Mouse (Mus musculus) limb, embryonic 13.5 days (tissue): ENCODE data around the gene Msi1. TPM values are rescaled to one million over a fixed set of nuclear protein-coding genes. Genes with fewer than 3 reads are reported as not detected.

Source experiments
- ATAC-seq: fragments of 200-750 bp; cut with Nextera tagmentation; 2 replicates; pipeline ENCODE4 v1.8.0; 2017; ENCODE audit warnings: low read depth, moderate number of reproducible peaks, moderate TSS enrichment; ENCODE audit not compliant: low FRiP score
- H3K27ac ChIP-seq: fragments of 300-500 bp; sonication (generic); 2 replicates; pipeline ENCODE4 v1.5.1; 2015; ENCODE audit warnings: inconsistent platforms, mild to moderate bottlenecking, moderate library complexity
- H3K27me3 ChIP-seq: fragments of 300-500 bp; sonication (generic); 2 replicates; pipeline ENCODE4 v1.6.1; 2015; ENCODE audit warnings: mild to moderate bottlenecking, inconsistent platforms
- H3K36me3 ChIP-seq: fragments of 300-500 bp; sonication (generic); 2 replicates; pipeline ENCODE4 v1.6.1; 2015; ENCODE audit warnings: inconsistent platforms, mild to moderate bottlenecking, moderate library complexity
- H3K4me1 ChIP-seq: fragments of 300-500 bp; sonication (generic); 2 replicates; pipeline ENCODE4 v1.6.1; 2015; ENCODE audit warnings: inconsistent platforms
- H3K4me2 ChIP-seq: fragments of 300-500 bp; sonication (generic); replicated peaks from 2 replicates; pipeline ENCODE4 v1.6.1; 2015; ENCODE audit warnings: inconsistent platforms, mild to moderate bottlenecking, moderate library complexity
- H3K4me3 ChIP-seq: fragments of 300-500 bp; sonication (generic); 2 replicates; pipeline ENCODE4 v1.5.1; 2015; ENCODE audit warnings: moderate library complexity, mild to moderate bottlenecking, inconsistent platforms
- H3K9ac ChIP-seq: fragments of 300-500 bp; sonication (generic); 2 replicates; pipeline ENCODE4 v1.6.1; 2015; ENCODE audit warnings: mild to moderate bottlenecking, inconsistent platforms
- H3K9me3 ChIP-seq: fragments of 300-500 bp; sonication (generic); 2 replicates; pipeline ENCODE4 v1.6.1; 2016; ENCODE audit warnings: inconsistent platforms
- WGBS: fragments of 180-500 bp; shearing (Covaris S2); methylation state at CpG from one replicate; pipeline ENCODE4 v1.1.7; 2015; 5-methylcytosine and 5-hydroxymethylcytosine counted together
- polyA plus RNA-seq: library from polyadenylated mRNA; unstranded; fragments of >200 nt; fragmentation: Nextera tagmentation; extraction: Ambion mirVana; gene quantifications from 2 replicates; pipeline ENCODE4 v1.2.1, GENCODE M21; 2015

Gene Msi1
- 18.2 and 18.4 TPM in 2 replicates for polyA plus RNA-seq

DNA sequence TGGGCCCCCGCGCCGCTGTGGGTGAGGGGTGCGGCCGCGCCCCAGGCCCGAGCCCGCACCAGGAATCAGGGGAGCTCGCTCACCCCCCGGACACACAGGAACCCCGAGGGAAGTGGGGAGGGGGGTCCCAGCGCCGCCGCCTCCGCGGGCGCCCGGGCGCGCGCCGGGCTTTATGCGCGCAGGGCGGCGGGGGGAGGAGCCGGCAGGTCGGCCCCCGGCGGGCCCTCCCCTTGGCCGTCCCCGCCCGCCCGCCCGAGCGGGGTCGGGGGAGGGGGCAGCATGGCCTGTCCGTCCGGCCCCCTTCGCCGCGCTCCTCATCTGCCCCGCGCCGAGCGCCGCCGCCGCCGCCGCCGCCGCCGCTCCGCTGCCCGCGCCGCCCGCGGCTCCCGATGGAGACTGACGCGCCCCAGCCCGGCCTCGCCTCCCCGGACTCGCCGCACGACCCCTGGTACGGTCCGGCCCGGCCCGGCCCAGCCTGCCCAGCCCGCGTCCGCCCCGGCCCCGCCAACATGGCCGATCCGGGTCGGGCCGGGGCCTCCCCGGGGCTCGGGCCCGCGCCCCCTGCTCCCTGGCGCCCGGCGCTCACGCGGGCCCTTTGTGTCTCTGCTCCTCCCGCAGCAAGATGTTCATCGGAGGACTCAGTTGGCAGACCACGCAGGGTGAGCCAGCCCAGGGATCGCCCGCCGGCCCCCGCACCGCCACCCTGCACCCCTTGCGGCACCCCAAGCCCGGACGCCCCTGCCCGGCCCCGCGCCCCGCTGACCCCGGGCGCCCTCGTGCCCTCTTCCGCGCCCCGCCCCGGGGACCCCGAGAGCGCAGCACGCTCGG lies at the start of gene Msi1:
Msi1 (plus strand) TSS at position 241 of the 828 bp plus-strand sequence.
- peak; percentile 76 for ATAC-seq
- peak within 1 kb of the TSS; percentile 98 for H3K9ac ChIP-seq
- peak within 1 kb of the TSS; percentile 96 for H3K4me2 ChIP-seq
- H3K4me3 ChIP-seq = peak within 1 kb of the TSS; percentile 96
- H3K27ac ChIP-seq = peak within 1 kb of the TSS; percentile 74; the same call in 1 of the 2 replicates
- H3K27me3 ChIP-seq = no peaks in the 10 kb centered on the region; the same call in 1 of the 2 replicates
- under 1% methylated on average over 40 of the region's 117 CpGs for WGBS
- H3K9me3 ChIP-seq = no peaks in the 10 kb centered on the region
- peaks cover 51% of the 10 kb centered on the region for H3K4me1 ChIP-seq
- peaks cover 12% of the 10 kb centered on the region for H3K36me3 ChIP-seq

DNA sequence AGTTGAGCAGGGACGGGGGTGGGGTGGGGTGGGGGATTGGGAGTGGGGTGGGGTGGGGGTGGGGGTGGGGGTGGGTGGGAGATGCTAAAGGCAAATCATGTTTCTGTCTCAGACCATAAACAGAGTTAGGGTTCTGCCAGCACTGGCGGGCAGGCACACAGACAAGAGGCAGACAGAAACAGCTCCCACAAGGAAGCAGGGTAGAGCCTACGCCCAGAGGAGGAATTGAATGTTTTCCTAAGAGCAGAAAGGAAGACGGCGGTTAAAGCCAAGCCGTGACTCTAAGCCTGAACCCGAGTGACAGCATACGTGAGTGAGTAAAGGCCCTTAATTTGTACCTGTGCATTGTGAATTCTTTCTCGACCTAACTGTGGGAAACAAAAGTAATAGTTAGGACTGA lies 37.5 kb upstream of the Msi1 start:
- Histone ChIP-seq H3K9ac (no peak overlapping the region), H3K27ac (no peak overlapping the region), H3K36me3 (no peaks in the 10 kb centered on the region), H3K4me3 (no peak overlapping the region), H3K4me1 (peaks cover 7% of the 10 kb centered on the region), H3K9me3 (no peaks in the 10 kb centered on the region), H3K4me2 (no peak overlapping the region), H3K27me3 (peaks cover 6% of the 10 kb centered on the region)
- no peak for ATAC-seq
- whole genome bisulfite sequencing = 37% methylated on average over 9 of the region's 9 CpGs

DNA sequence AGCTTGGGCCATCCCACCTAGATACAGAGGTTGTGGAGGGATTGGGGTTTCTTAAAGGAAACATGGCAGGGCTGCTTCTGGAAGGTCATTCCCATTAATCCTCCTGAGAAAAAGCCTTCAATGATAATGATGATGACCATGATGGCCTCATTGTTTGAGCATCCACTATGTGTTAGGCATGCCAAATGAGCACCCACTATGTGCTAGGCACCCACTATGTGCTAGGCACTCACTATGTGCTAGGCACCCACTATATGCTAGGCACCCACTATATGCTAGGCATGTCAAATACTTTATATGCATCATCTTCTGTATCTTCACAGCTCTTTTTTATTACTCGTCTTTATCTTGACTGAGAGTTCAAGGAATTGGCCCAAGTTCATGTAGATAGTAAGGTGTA lies 36.4 kb upstream of the Msi1 start:
- Histone ChIP-seq H3K9me3 (no peaks in the 10 kb centered on the region), H3K9ac (no peak overlapping the region), H3K4me2 (no peak overlapping the region), H3K4me3 (no peak overlapping the region), H3K27ac (no peak overlapping the region), H3K4me1 (peaks cover 7% of the 10 kb centered on the region), H3K36me3 (no peaks in the 10 kb centered on the region), H3K27me3 (peaks cover 6% of the 10 kb centered on the region)
- 93% methylated on average over 1 of the region's 1 CpGs for WGBS
- no peak for ATAC-seq

DNA sequence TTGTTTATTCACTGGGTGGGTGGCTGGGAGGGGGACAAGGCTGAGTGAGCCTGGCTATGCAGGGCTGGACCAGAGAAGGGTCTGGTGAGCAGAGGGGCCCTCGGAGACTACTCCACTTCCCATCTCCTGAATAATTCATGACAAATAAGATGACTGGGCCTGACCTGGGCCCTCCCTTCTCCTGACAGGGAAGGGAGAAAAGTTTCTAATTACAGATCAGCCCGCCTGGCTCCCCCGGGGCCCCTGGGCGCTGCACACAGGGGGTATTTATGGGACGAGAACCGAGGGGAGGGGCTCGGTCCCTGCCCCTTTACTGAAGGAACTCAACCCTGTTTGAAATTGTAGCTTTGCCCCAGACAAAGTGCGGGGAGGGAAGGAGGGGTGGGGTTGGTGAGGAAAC lies 35.2 kb upstream of the Msi1 start:
- 0 out of 2 replicates have a peak, but pooled peaks have one; percentile 13 for ATAC-seq
- Histone ChIP-seq H3K27ac (no peak overlapping the region), H3K9ac (no peak overlapping the region), H3K4me1 (peaks cover 15% of the 10 kb centered on the region), H3K4me2 (0 out of 2 replicates have a peak overlapping the region, but pooled peaks have one; percentile 12), H3K9me3 (no peaks in the 10 kb centered on the region), H3K4me3 (no peak overlapping the region), H3K36me3 (no peaks in the 10 kb centered on the region), H3K27me3 (peaks cover 6% of the 10 kb centered on the region)
- 5% methylated on average over 8 of the region's 8 CpGs for WGBS

DNA sequence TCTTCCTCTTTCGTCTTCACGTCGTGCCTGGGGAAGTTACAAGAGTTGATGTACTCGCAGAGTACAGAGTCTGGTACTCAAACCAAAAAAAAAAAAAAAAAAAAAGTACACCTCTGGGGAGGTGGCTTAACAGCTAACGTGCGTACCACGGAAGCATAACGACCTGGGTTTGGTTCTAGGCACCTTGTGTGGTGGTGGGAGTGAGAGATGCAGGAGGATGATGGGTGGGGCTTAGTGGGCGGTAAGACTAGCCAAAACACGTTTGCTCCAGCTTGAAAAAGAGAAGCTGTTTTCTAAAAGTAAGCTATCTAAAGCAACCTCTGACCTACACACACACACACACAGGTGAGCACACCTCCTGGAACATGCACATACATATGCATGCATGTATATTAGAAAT lies 34.6 kb upstream of the Msi1 start:
- H3K27ac ChIP-seq = no peak overlapping the region
- H3K27me3 ChIP-seq = peaks cover 6% of the 10 kb centered on the region
- H3K9ac ChIP-seq = no peak overlapping the region
- peaks cover 15% of the 10 kb centered on the region for H3K4me1 ChIP-seq
- H3K36me3 ChIP-seq = no peaks in the 10 kb centered on the region
- ATAC-seq = no peak
- no peak overlapping the region for H3K4me2 ChIP-seq
- WGBS = 21% methylated on average over 10 of the region's 10 CpGs
- H3K9me3 ChIP-seq = no peaks in the 10 kb centered on the region
- no peak overlapping the region for H3K4me3 ChIP-seq

DNA sequence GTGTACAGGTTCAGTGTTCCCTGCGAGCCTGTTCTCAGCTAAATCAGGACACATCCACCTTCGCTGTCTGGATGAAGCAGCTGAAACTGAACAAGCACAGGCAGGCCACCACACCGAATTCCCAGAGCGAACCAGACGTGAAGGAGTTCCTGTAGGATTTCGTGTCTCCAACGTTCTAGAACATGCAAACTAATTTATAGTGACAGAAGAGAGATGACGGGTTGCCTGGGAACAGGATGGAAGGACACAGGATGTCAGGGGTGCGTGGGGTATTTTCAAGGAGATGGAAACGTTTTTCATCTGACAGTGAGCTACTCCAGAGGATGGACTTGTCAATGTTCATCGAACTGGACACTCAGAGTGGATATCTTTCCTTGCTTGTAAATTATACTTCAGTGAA lies 32.7 kb upstream of the Msi1 start:
- no peak for ATAC-seq
- 70% methylated on average over 11 of the region's 11 CpGs for WGBS
- Histone ChIP-seq H3K9ac (no peak overlapping the region), H3K9me3 (no peaks in the 10 kb centered on the region), H3K4me3 (no peak overlapping the region), H3K27ac (no peak overlapping the region), H3K4me2 (no peak overlapping the region), H3K36me3 (no peaks in the 10 kb centered on the region), H3K27me3 (peaks cover 6% of the 10 kb centered on the region), H3K4me1 (peaks cover 15% of the 10 kb centered on the region)

DNA sequence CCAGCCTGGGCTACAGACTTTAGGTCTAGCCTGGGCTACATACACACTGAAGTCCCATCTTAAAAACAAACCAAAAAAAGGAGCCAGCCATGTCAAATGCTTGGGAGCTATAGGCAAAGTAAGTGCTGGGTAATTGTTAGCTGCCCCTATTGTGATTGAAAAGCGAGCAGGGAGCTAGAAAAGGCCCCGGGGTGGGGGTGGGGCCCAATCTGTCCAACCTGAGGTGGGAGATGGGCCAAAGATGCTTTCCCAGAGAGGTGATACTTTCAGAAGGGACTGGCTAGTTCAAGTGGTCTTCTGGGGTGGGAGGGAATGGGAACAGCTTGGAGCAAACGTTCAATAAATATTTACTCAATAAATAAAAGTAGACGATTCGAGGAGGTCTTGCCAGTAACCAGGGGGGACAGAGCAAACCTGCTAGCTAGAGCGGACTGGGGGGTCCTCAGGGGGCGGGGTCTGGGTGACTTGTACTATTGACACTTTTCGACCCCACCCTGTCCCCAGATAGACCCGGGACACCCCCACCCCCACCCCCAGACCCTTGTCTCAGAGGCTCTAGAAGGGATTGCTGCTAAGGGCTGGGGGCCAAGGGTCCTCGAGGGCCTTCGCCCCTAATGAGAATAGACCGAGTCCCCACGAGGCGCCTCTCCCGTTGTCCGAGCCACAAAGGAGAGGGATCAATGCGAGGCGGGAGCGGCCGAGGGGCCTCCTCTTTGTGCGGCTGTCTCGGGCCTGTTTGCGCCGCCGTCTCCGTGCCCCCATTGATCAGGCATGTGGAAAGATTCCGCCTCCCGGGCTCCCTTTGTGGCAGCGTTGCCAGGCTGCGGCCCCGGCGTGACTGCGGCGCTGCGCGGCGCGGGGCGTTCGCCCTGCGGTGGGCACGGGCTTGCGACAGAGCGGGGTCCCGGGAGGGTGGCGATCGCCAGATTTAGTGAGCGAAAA lies 31.3 kb upstream of the Msi1 start:
- Histone ChIP-seq H3K27ac (no peak overlapping the region), H3K27me3 (peaks cover 6% of the 10 kb centered on the region), H3K4me2 (peak overlapping the region; percentile 83), H3K4me3 (peak overlapping the region; percentile 46), H3K9me3 (no peaks in the 10 kb centered on the region), H3K9ac (peak overlapping the region; percentile 75), H3K36me3 (no peaks in the 10 kb centered on the region), H3K4me1 (peaks cover 15% of the 10 kb centered on the region)
- peak; percentile 39; the same call in 1 of the 2 replicates for ATAC-seq
- WGBS = 3% methylated on average over 48 of the region's 48 CpGs

DNA sequence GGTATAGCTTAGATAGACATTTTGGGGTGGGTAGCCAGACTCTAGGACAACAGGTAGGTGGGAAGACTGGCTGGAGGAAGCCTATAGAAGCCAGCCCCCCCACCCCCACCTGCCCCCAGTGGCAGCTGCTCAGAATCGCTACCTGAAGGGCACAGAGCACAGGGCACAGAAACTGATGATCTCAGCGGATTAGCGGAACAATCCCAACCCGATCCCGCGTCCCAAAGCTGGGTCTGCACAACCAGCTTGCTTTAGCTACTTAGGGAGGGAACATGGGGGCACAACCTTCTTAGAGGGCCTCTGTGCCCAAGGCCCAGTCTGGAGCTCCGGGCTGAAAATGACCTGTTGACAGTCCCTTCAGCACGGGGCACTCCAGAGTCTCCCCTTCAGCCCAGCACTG lies 27.3 kb upstream of the Msi1 start:
- no peak for ATAC-seq
- H3K27ac ChIP-seq = no peak overlapping the region

DNA sequence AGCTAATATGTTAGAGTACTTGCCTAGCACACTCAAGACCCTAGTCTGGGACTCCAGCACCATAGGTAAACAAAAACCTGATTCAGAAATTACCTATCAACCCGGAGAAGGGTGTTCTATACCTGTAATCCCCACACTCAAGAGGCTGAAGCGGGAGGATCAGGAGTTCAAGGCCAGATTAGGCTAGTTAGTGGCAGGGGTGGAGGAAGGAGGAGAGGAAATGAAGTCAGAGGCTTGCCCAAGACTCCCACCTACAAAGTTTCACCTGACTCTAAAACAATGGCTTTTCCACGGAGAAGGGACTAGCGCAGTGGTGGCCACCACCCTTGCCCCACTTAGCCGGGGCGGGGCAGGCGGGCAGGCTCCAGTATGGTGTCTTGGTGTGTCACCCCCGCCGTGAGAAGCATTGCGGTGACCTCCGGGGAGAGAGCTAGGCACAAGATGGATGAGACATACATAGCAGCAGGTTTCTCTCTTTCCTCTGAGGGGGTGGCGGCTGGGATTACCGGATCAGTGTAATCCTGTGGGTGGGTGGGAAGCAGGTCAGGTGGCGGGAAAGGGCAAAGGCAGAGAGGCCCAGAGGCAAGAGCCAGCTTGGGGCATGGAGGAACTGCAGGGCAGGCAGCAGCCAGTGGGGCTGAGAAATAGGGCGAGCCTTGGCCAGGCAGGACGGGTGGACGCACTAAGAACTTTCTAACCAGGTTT lies 25.8 kb upstream of the Msi1 start:
- no peak overlapping the region for H3K9ac ChIP-seq
- H3K4me3 ChIP-seq = peak overlapping the region; percentile 30
- no peaks in the 10 kb centered on the region for H3K36me3 ChIP-seq
- peaks cover 19% of the 10 kb centered on the region for H3K4me1 ChIP-seq
- ATAC-seq = no peak
- H3K9me3 ChIP-seq = no peaks in the 10 kb centered on the region
- peak overlapping the region; percentile 63 for H3K4me2 ChIP-seq
- WGBS = 29% methylated on average over 17 of the region's 17 CpGs
- H3K27ac ChIP-seq = no peak overlapping the region
- no peaks in the 10 kb centered on the region for H3K27me3 ChIP-seq

More for the DNA sequence above, 27.3 kb upstream of the Msi1 start:
- Histone ChIP-seq H3K27me3 (no peaks in the 10 kb centered on the region), H3K4me2 (no peak overlapping the region), H3K36me3 (no peaks in the 10 kb centered on the region), H3K4me3 (no peak overlapping the region), H3K4me1 (peaks cover 25% of the 10 kb centered on the region), H3K9me3 (no peaks in the 10 kb centered on the region), H3K9ac (no peak overlapping the region)
- WGBS = 86% methylated on average over 8 of the region's 8 CpGs

DNA sequence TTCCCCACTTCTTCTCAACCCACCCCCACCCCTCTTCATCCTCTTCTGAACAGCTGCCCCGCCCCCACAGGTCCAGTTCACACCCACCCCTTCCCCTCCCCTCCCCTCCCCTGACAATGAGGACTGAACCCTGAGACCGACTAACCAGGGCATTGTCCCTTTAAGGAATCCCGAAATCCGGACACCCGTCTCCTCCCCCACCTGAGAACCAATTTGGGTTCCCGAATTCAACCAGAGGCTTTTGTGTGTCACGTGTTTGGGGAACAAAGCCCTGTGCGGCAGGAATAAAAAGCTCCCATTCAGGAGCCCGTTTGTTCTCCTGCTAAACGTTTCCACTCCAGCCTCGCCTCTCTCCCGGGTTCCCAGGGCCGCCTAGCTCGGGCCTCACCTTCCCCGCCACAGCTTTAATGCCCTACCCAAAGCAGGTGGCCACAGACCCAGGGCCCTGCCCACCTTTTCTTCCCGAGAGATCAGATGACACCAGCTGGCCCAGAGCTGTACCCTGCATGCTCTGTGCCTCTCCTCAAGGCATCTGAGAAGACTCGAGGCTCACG lies 25.1 kb upstream of the Msi1 start:
- ATAC-seq = peak; percentile 46; the same call in 1 of the 2 replicates
- no peaks in the 10 kb centered on the region for H3K27me3 ChIP-seq
- no peaks in the 10 kb centered on the region for H3K9me3 ChIP-seq
- peak overlapping the region; percentile 63 for H3K4me2 ChIP-seq
- peaks cover 16% of the 10 kb centered on the region for H3K4me1 ChIP-seq
- peak overlapping the region; percentile 30 for H3K4me3 ChIP-seq
- 3% methylated on average over 18 of the region's 18 CpGs for WGBS
- peak overlapping the region; percentile 49; the same call in 1 of the 2 replicates for H3K27ac ChIP-seq
- no peaks in the 10 kb centered on the region for H3K36me3 ChIP-seq
- H3K9ac ChIP-seq = peak overlapping the region; percentile 53

DNA sequence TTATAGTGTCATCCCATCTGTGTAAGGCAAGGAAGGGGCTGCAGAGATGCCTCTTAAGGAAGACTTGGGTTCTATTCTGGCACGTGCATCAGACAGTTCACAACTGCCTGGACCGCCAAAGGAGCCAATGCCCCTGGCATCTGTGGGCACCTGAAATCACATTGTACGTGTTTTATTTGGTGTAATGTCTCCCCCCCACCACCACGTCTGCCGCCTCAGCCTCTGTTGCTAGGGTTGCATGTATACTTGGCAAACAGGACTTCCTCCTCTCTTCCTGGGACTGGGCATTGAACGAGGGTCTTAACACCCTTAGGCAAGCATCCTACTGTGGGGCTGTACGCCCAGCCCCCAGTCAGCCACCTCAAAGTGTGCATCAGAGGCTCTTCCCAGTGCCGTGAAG lies 24.2 kb upstream of the Msi1 start:
- no peak overlapping the region for H3K4me3 ChIP-seq
- WGBS = 64% methylated on average over 8 of the region's 8 CpGs
- no peak overlapping the region for H3K27ac ChIP-seq
- no peak overlapping the region for H3K4me2 ChIP-seq
- no peaks in the 10 kb centered on the region for H3K27me3 ChIP-seq
- no peaks in the 10 kb centered on the region for H3K9me3 ChIP-seq
- no peak for ATAC-seq
- H3K36me3 ChIP-seq = no peaks in the 10 kb centered on the region
- no peak overlapping the region for H3K9ac ChIP-seq
- H3K4me1 ChIP-seq = peaks cover 16% of the 10 kb centered on the region
